20 mouse cellular contexts compared by ENCODE assay signal in the genomic region with DNA sequence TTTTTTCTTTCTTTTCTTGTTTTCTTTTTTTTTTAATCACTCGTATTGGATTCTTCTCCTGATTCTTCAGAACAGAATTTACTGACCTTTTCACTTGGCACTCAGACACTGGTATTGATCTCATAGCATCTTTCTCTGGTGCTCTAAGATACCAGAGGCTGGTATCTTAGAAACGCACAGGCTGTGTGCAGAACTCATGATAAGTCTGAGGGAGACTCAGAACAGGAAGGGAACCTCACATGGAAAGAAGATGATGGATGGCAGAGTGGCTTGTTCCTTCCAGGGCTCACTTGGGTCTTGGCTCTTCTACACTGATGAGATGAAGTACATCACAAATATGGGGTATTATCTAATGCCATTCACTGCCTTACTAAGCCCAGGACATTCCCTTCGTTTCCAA. TPM values are rescaled to one million over a fixed set of nuclear protein-coding genes. Genes with fewer than 3 reads are reported as not detected.
DNase-seq lines count a peak whose midpoint lies in the region; ATAC-seq and TF ChIP-seq lines count a peak whose summit lies in the region.
"Had no signal": no experiment of that assay in that cellular context is flagged by ENCODE, and none has a peak within 500 bp of the region (broad histone marks: within the 10 kb centered on the region; RNA-seq: fewer than 3 reads in every experiment).

No protein-coding gene starts in this region.

- DNase-seq in stomach, postnatal 0 days (ENCODE audit: low spot score), result no peak
- peak; percentile 80 to 87 (median 82) for DNase-seq in liver, embryonic 14.5 days (ENCODE audit: low read depth in 3 of 3, low spot score in 3 of 3)
- no peak for DNase-seq in gastrocnemius, postnatal 14 days
- DNase-seq in kidney, adult 9 months, result no peak
- DNase-seq in adrenal gland, postnatal 36 days, result no peak
- DNase-seq: cerebellum, adult 11-12 months; heart, adult 2 months; heart, postnatal 14 days; retina, postnatal 1 day had no signal

- H3K36me3 ChIP-seq in stomach, embryonic 15.5 days, result no peaks in the 10 kb centered on the region
- no peaks in the 10 kb centered on the region for H3K36me3 ChIP-seq in stomach, postnatal 0 days (ENCODE audit: control insufficient read depth, insufficient read depth, low read length)
- H3K36me3 ChIP-seq in liver, embryonic 14.5 days (replicated peaks; ENCODE audit: control insufficient read depth, insufficient read depth, low read depth), result no peaks in the 10 kb centered on the region
- H3K36me3 ChIP-seq: embryonic facial prominence, embryonic 12.5 days; forebrain, embryonic 10.5 days; limb, embryonic 12.5 days; midbrain, embryonic 15.5 days had no signal

- no peak overlapping the region for H3K4me3 ChIP-seq in stomach, embryonic 15.5 days (replicated peaks)
- no peak overlapping the region for H3K4me3 ChIP-seq in stomach, postnatal 0 days (ENCODE audit: low read depth, low read length)
- peak overlapping the region in 1 of 2 experiments; percentile 43; a peak in 2 of 4 replicates for H3K4me3 ChIP-seq in liver, embryonic 14.5 days (ENCODE audit: insufficient read depth in 1 of 2, low read depth in 2 of 2, low read length in 2 of 2)
- H3K4me3 ChIP-seq: embryonic facial prominence, embryonic 12.5 days; forebrain, embryonic 10.5 days; heart, adult 2 months; left cerebral cortex, adult 2 months; limb, embryonic 12.5 days; midbrain, embryonic 15.5 days had no signal

- no peaks in the 10 kb centered on the region for H3K4me1 ChIP-seq in stomach, embryonic 15.5 days
- H3K4me1 ChIP-seq in stomach, postnatal 0 days (replicated peaks; ENCODE audit: control insufficient read depth, insufficient read depth), result no peaks in the 10 kb centered on the region
- peaks cover 39 to 47% of the 10 kb centered on the region in 2 experiments for H3K4me1 ChIP-seq in liver, embryonic 14.5 days (replicated peaks; ENCODE audit: control insufficient read depth in 2 of 2, insufficient read depth in 2 of 2, low read length in 1 of 2)
- H3K4me1 ChIP-seq: embryonic facial prominence, embryonic 12.5 days; forebrain, embryonic 10.5 days; limb, embryonic 12.5 days; midbrain, embryonic 15.5 days had no signal

- no peaks in the 10 kb centered on the region for H3K27me3 ChIP-seq in stomach, embryonic 15.5 days (replicated peaks)
- H3K27me3 ChIP-seq in stomach, postnatal 0 days (ENCODE audit: control insufficient read depth, insufficient read depth, low read length), result no peaks in the 10 kb centered on the region
- no peaks in the 10 kb centered on the region for H3K27me3 ChIP-seq in liver, embryonic 14.5 days (ENCODE audit: control insufficient read depth, insufficient read depth, low read length)
- H3K27me3 ChIP-seq: embryonic facial prominence, embryonic 12.5 days; limb, embryonic 12.5 days; midbrain, embryonic 15.5 days had no signal

- WGBS in stomach, embryonic 15.5 days, result 40% methylated on average over 3 of the region's 3 CpGs
- WGBS in stomach, postnatal 0 days, result 47% methylated on average over 3 of the region's 3 CpGs
- WGBS in liver, embryonic 14.5 days (ENCODE audit: insufficient replicate concordance), result 10% methylated on average over 3 of the region's 3 CpGs

- no peak for TF ChIP-seq CTCF in stomach, postnatal 0 days (IDR thresholded peaks at IDR 0.05; ENCODE audit: low read depth)
- TF ChIP-seq CTCF in liver, embryonic 14.5 days (IDR thresholded peaks at IDR 0.05; ENCODE audit: low read depth), result no peak

- peak; percentile 82 for ATAC-seq in stomach, embryonic 15.5 days (ENCODE audit: insufficient read depth, low FRiP score, low read depth)
- ATAC-seq in stomach, postnatal 0 days (ENCODE audit: low FRiP score, low TSS enrichment), result no peak
- peak; percentile 92 for ATAC-seq in erythroid progenitor cell, adult 5-6 weeks (replicated peaks; ENCODE audit: low FRiP score, poor library complexity, severe bottlenecking)
- peak; percentile 95 for ATAC-seq in liver, embryonic 14.5 days (ENCODE audit: insufficient read depth)
- ATAC-seq: hindbrain, embryonic 16.5 days; midbrain, embryonic 15.5 days had no signal

- no peak overlapping the region for H3K4me2 ChIP-seq in stomach, embryonic 15.5 days
- H3K4me2 ChIP-seq in stomach, postnatal 0 days (replicated peaks; ENCODE audit: low read depth), result no peak overlapping the region
- peak overlapping the region; percentile 63 for H3K4me2 ChIP-seq in liver, embryonic 14.5 days (ENCODE audit: low read depth)
- H3K4me2 ChIP-seq: embryonic facial prominence, embryonic 12.5 days; limb, embryonic 12.5 days; midbrain, embryonic 15.5 days had no signal

- intact Hi-C loops in gastrocnemius, postnatal 14 days (cut with DNase I; ENCODE audit: low total_unique reads), result no loop called here

- no peak for TF ChIP-seq EP300 in stomach, postnatal 0 days (optimal IDR thresholded peaks at IDR 0.05)
- TF ChIP-seq EP300 in liver, embryonic 14.5 days (IDR thresholded peaks at IDR 0.05; ENCODE audit: low read depth), result peak; percentile 99

- H3K9me3 ChIP-seq in stomach, embryonic 15.5 days, result no peaks in the 10 kb centered on the region
- no peaks in the 10 kb centered on the region for H3K9me3 ChIP-seq in stomach, postnatal 0 days (ENCODE audit: control insufficient read depth, low read length)
- no peaks in the 10 kb centered on the region for H3K9me3 ChIP-seq in liver, embryonic 14.5 days (ENCODE audit: control insufficient read depth, low read length)
- H3K9me3 ChIP-seq: embryonic facial prominence, embryonic 12.5 days; forebrain, embryonic 10.5 days; limb, embryonic 12.5 days; midbrain, embryonic 15.5 days had no signal

- H3K9ac ChIP-seq in stomach, embryonic 15.5 days, result no peak overlapping the region
- no peak overlapping the region for H3K9ac ChIP-seq in stomach, postnatal 0 days (ENCODE audit: low read length)
- H3K9ac ChIP-seq in liver, embryonic 14.5 days (replicated peaks), result peak overlapping the region; percentile 70
- H3K9ac ChIP-seq: embryonic facial prominence, embryonic 12.5 days; limb, embryonic 12.5 days; midbrain, embryonic 15.5 days had no signal

- no peak overlapping the region for H3K27ac ChIP-seq in stomach, embryonic 15.5 days
- no peak overlapping the region for H3K27ac ChIP-seq in stomach, postnatal 0 days (replicated peaks)
- peak overlapping the region; percentile 91 for H3K27ac ChIP-seq in liver, embryonic 14.5 days
- H3K27ac ChIP-seq: embryonic facial prominence, embryonic 12.5 days; forebrain, embryonic 10.5 days; heart, adult 2 months; left cerebral cortex, adult 2 months; limb, embryonic 12.5 days; midbrain, embryonic 15.5 days had no signal

RNA-seq across cellular contexts. Expression of a gene that starts 36.8 kb away (rescaled TPM):
- 7.5 and 10.9 TPM in 2 replicates for polyA plus RNA-seq in stomach, embryonic 15.5 days (2015; fragmentation: Nextera tagmentation; extraction: Ambion mirVana)
- 6.8 and 7.4 TPM in 2 replicates for polyA plus RNA-seq in stomach, postnatal 0 days (2015; fragmentation: Nextera tagmentation; extraction: Ambion mirVana)
- total RNA-seq in erythroid progenitor cell, adult 5-6 weeks (2015; ENCODE audit: low replicate concordance), result 4.0 TPM in 1 of 2 replicates, not detected in the other
- total RNA-seq in erythroid progenitor cell, adult 5-6 weeks (2017; ENCODE audit: low replicate concordance), result not detected in 2 replicates
- polyA plus RNA-seq in liver, embryonic 14.5 days (2012; rRNA removed), result 0.22 and 0.29 TPM in 2 replicates
- polyA plus RNA-seq in liver, embryonic 14.5 days (2014; fragmentation: Nextera tagmentation; extraction: Ambion mirVana), result 1.2 TPM in 2 replicates
- total RNA-seq in gastrocnemius, postnatal 14 days (2021), result not detected
- not detected for total RNA-seq in adrenal gland, postnatal 36 days (2021)
- total RNA-seq: gastrocnemius, adult 8-10 months; heart, adult 2 months; neutrophil, adult 5-6 weeks had no signal
- polyA plus RNA-seq: C2C12 had no signal

RNA-seq across cellular contexts. Expression of a gene that starts 57.4 kb away (rescaled TPM):
- polyA plus RNA-seq in stomach, embryonic 15.5 days (2015; fragmentation: Nextera tagmentation; extraction: Ambion mirVana), result 0.85 and 1.2 TPM in 2 replicates
- 0.24 and 0.34 TPM in 2 replicates for polyA plus RNA-seq in stomach, postnatal 0 days (2015; fragmentation: Nextera tagmentation; extraction: Ambion mirVana)
- 15.1 and 15.5 TPM in 2 replicates for total RNA-seq in erythroid progenitor cell, adult 5-6 weeks (2015; ENCODE audit: low replicate concordance)
- 10.7 and 16.6 TPM in 2 replicates for total RNA-seq in erythroid progenitor cell, adult 5-6 weeks (2017; ENCODE audit: low replicate concordance)
- polyA plus RNA-seq in liver, embryonic 14.5 days (2012; rRNA removed), result 0.18 and 0.21 TPM in 2 replicates
- polyA plus RNA-seq in liver, embryonic 14.5 days (2014; fragmentation: Nextera tagmentation; extraction: Ambion mirVana), result 0.20 and 0.45 TPM in 2 replicates
- total RNA-seq in gastrocnemius, postnatal 14 days (2021), result under 1 TPM; 0.25 to 0.35 TPM
- total RNA-seq in adrenal gland, postnatal 36 days (2021), result 1 to 10 TPM in 1 of 2 experiments, under 1 TPM in 1; 0.46 to 1.2 TPM
- polyA plus RNA-seq: C2C12; forebrain, embryonic 10.5 days; hindbrain, embryonic 16.5 days; midbrain, embryonic 15.5 days had no signal

Comparison
In these comparisons a context has a peak if more than half of its experiments do, and no peak if none do; other contexts are left out.
1. DNase-seq: peak in liver, embryonic 14.5 days (3 of 3); none in stomach, postnatal 0 days (single experiment), gastrocnemius, postnatal 14 days (single experiment), kidney, adult 9 months (single experiment) and adrenal gland, postnatal 36 days (0 of 2).
2. RNA of a gene that starts 57.4 kb away (total RNA-seq): 10.7 to 16.6 TPM in erythroid progenitor cell, adult 5-6 weeks; 0.46 to 1.2 TPM in adrenal gland, postnatal 36 days and 0.25 to 0.35 TPM in gastrocnemius, postnatal 14 days; every median in the first group is over 4 times any median in the second.